Mouse (Mus musculus) stomach, postnatal 0 days (tissue): ENCODE data around the gene Rbms1. TPM values are rescaled to one million over a fixed set of nuclear protein-coding genes. Genes with fewer than 3 reads are reported as not detected.

Experiments
- ATAC-seq: fragments of 200-750 bp; cut with Nextera tagmentation; 2 replicates; pipeline ENCODE4 v1.8.0; 2017; ENCODE audit not compliant: low FRiP score, low TSS enrichment
- DNase-seq: peaks from one replicate; pipeline ENCODE4 v3.0.0-alpha.2; 2016; ENCODE audit warnings: low spot score
- H3K27ac ChIP-seq: fragments of 300-500 bp; sonication (generic); replicated peaks from 2 replicates; pipeline ENCODE4 v1.5.1; 2014; ENCODE audit warnings: mild to moderate bottlenecking, control low read depth
- H3K27me3 ChIP-seq: fragments of 300-500 bp; sonication (generic); 2 replicates; pipeline ENCODE4 v1.6.1; 2014; ENCODE audit warnings: low read length; ENCODE audit not compliant: control insufficient read depth, insufficient read depth
- H3K36me3 ChIP-seq: fragments of 300-500 bp; sonication (generic); 2 replicates; pipeline ENCODE4 v1.6.1; 2014; ENCODE audit warnings: low read length, mixed read lengths; ENCODE audit not compliant: control insufficient read depth, insufficient read depth
- H3K4me1 ChIP-seq: fragments of 300-500 bp; sonication (generic); replicated peaks from 2 replicates; pipeline ENCODE4 v1.6.1; 2014; ENCODE audit warnings: antibody characterized with exemption; ENCODE audit not compliant: control insufficient read depth, insufficient read depth
- H3K4me2 ChIP-seq: fragments of 300-500 bp; sonication (generic); replicated peaks from 2 replicates; pipeline ENCODE4 v1.6.1; 2014; ENCODE audit warnings: low read depth, mild to moderate bottlenecking, control low read depth, moderate library complexity
- H3K4me3 ChIP-seq: fragments of 300-500 bp; sonication (generic); 2 replicates; pipeline ENCODE4 v1.5.1; 2014; ENCODE audit warnings: low read depth, low read length, control low read depth
- H3K9ac ChIP-seq: fragments of 300-500 bp; sonication (generic); 2 replicates; pipeline ENCODE4 v1.6.1; 2014; ENCODE audit warnings: mild to moderate bottlenecking, low read length, control low read depth, mixed read lengths
- H3K9me3 ChIP-seq: fragments of 300-500 bp; sonication (generic); 2 replicates; pipeline ENCODE4 v1.6.1; 2016; ENCODE audit warnings: low read length; ENCODE audit not compliant: control insufficient read depth
- CTCF ChIP-seq: IDR thresholded peaks from 2 replicates; pipeline ENCODE4 v1.5.1; 2016; ENCODE audit warnings: antibody characterized with exemption, low read depth, mild to moderate bottlenecking, moderate library complexity
- EP300 ChIP-seq: optimal IDR thresholded peaks from 2 replicates; pipeline ENCODE3; 2016; ENCODE audit warnings: antibody characterized with exemption
- WGBS: fragments of 180-500 bp; shearing (Covaris S2); extraction: QIAGEN DNeasy Blood & Tissue Kit; methylation state at CpG from one replicate; pipeline ENCODE4 v1.1.7; 2014; 5-methylcytosine and 5-hydroxymethylcytosine counted together
- polyA plus RNA-seq: library from polyadenylated mRNA; unstranded; fragments of >200 nt; fragmentation: Nextera tagmentation; extraction: Ambion mirVana; gene quantifications from 2 replicates; pipeline ENCODE4 v1.2.1, GENCODE M21; 2015

The Rbms1 gene
- polyA plus RNA-seq, 1 experiment from 2014 or later = 81.1 TPM

DNA sequence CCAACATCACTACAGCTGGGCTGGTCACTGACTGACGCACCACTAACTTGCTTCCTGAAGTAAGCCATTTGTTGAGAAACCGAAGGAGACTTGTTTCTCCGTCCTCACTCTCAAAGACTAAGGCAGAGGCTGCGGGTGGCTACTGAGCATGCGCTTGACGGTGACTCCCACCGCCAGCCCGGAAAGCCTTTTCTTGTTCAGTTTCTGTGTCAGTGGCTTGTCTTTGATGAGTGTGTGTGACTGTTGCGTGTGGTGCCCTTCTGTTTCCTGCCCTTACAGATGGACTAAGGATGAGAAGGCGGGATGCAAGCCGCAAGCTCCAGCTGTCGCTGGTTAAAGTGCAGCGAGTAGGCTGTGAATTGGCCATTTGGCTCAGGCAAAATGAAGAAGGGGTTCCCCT, 245.6 kb downstream of the Rbms1 start:
- DNase-seq (peak; percentile 12), ATAC-seq (no peak; the same call in 1 of the 2 replicates)
- TF ChIP-seq CTCF (no peak), EP300 (no peak)
- Histone ChIP-seq H3K36me3 (no peaks in the 10 kb centered on the region), H3K9ac (no peak overlapping the region), H3K4me3 (no peak overlapping the region), H3K27me3 (no peaks in the 10 kb centered on the region), H3K27ac (no peak overlapping the region), H3K9me3 (no peaks in the 10 kb centered on the region), H3K4me2 (peak overlapping the region; percentile 26), H3K4me1 (no peaks in the 10 kb centered on the region)
- WGBS = 64% methylated on average over 13 of the region's 13 CpGs

- ATAC-seq (no peak), DNase-seq (peak; percentile 2)
- Histone ChIP-seq H3K4me1 (0 out of 2 replicates have a peak, but pooled peaks cover under 1% of the 10 kb centered on the region), H3K9ac (no peak overlapping the region), H3K27ac (no peak overlapping the region), H3K27me3 (no peaks in the 10 kb centered on the region), H3K36me3 (no peaks in the 10 kb centered on the region), H3K9me3 (no peaks in the 10 kb centered on the region), H3K4me2 (no peak overlapping the region), H3K4me3 (no peak overlapping the region)
- TF ChIP-seq CTCF = no peak
- TF ChIP-seq EP300 = no peak
These were observed 246.4 kb downstream of the Rbms1 start for GRCm38 (mm10) chr2:60716549-60716948.

DNA sequence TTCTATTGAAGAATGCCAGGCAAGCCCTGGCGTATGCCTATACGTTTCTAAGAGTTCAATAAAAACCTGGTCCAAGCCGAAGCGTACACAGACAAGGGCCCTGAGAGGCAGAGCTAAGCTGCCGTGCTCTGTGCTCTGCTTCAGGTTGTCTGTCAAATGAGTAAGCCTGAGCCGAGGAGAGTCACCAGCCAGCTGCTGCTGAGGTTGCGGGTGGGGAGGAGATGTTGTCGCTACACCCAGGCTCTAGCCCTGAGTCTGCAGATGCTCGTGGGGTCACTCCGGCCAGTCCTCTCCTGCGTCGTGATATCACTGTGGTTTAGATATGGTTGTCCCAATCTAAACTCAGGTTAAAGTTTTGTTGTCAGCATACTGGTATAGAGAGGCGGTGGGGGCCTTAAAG, 247.2 kb downstream of the Rbms1 start:
- Histone ChIP-seq H3K9ac (0 out of 2 replicates have a peak overlapping the region, but pooled peaks have one; percentile 18), H3K27ac (no peak overlapping the region), H3K4me1 (peaks cover 5% of the 10 kb centered on the region; the same call in 1 of the 2 replicates), H3K9me3 (no peaks in the 10 kb centered on the region), H3K36me3 (no peaks in the 10 kb centered on the region), H3K4me2 (no peak overlapping the region), H3K4me3 (no peak overlapping the region), H3K27me3 (no peaks in the 10 kb centered on the region)
- 69% methylated on average over 13 of the region's 13 CpGs for WGBS
- peak; percentile 14 for DNase-seq
- ATAC-seq = no peak
- TF ChIP-seq EP300 (no peak), CTCF (no peak)

- H3K4me2 ChIP-seq = no peak overlapping the region
- TF ChIP-seq EP300 (no peak), CTCF (no peak)
- no peaks in the 10 kb centered on the region for H3K36me3 ChIP-seq
- no peaks in the 10 kb centered on the region for H3K9me3 ChIP-seq
- H3K4me3 ChIP-seq = no peak overlapping the region
- no peak overlapping the region for H3K27ac ChIP-seq
- no peaks in the 10 kb centered on the region for H3K27me3 ChIP-seq
- H3K9ac ChIP-seq = no peak overlapping the region
- peaks cover 5% of the 10 kb centered on the region; the same call in 1 of the 2 replicates for H3K4me1 ChIP-seq
- DNase-seq = peak; percentile 12
- 59% methylated on average over 8 of the region's 8 CpGs for WGBS
- ATAC-seq = no peak
These were observed 248.0 kb downstream of the Rbms1 start for GRCm38 (mm10) chr2:60714971-60715502.

- Histone ChIP-seq H3K27ac (no peak overlapping the region), H3K9ac (no peak overlapping the region), H3K9me3 (no peaks in the 10 kb centered on the region), H3K4me3 (no peak overlapping the region), H3K27me3 (no peaks in the 10 kb centered on the region), H3K36me3 (no peaks in the 10 kb centered on the region), H3K4me1 (peaks cover 5% of the 10 kb centered on the region; the same call in 1 of the 2 replicates), H3K4me2 (no peak overlapping the region)
- DNase-seq (peak; percentile 10), ATAC-seq (no peak)
- TF ChIP-seq EP300 (no peak), CTCF (no peak)
- 54% methylated on average over 7 of the region's 7 CpGs for WGBS
These were observed 248.5 kb downstream of the Rbms1 start for GRCm38 (mm10) chr2:60714475-60714874.

DNA sequence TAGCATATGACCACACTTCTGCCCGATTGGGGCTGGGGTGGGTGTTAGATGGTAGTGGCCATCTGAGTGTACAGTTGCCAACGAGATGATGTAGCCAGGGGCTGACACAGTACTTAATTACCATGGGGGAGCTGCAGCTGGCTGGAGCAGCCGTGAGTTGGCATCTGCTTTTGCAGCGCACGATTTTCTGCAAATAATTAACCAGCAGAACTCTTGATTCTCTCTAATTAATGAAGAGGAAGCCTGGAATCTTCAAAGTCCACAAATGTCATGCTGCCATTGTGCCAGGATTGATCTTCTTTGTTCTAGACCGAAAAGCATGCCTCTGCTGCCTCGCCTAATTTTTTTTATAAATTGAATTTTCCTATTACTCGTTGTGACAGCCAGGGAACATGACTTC, 249.1 kb downstream of the Rbms1 start:
- no peaks in the 10 kb centered on the region for H3K9me3 ChIP-seq
- peaks cover 5% of the 10 kb centered on the region; the same call in 1 of the 2 replicates for H3K4me1 ChIP-seq
- no peak overlapping the region for H3K9ac ChIP-seq
- no peak for ATAC-seq
- 38% methylated on average over 8 of the region's 8 CpGs for WGBS
- no peak overlapping the region for H3K4me2 ChIP-seq
- no peaks in the 10 kb centered on the region for H3K27me3 ChIP-seq
- peak; percentile 15 for DNase-seq
- no peak overlapping the region for H3K27ac ChIP-seq
- no peaks in the 10 kb centered on the region for H3K36me3 ChIP-seq
- H3K4me3 ChIP-seq = no peak overlapping the region
- TF ChIP-seq EP300 (no peak), CTCF (no peak)
